Mouse (Mus musculus): ENCODE results near the gene Klk6.

DNA sequence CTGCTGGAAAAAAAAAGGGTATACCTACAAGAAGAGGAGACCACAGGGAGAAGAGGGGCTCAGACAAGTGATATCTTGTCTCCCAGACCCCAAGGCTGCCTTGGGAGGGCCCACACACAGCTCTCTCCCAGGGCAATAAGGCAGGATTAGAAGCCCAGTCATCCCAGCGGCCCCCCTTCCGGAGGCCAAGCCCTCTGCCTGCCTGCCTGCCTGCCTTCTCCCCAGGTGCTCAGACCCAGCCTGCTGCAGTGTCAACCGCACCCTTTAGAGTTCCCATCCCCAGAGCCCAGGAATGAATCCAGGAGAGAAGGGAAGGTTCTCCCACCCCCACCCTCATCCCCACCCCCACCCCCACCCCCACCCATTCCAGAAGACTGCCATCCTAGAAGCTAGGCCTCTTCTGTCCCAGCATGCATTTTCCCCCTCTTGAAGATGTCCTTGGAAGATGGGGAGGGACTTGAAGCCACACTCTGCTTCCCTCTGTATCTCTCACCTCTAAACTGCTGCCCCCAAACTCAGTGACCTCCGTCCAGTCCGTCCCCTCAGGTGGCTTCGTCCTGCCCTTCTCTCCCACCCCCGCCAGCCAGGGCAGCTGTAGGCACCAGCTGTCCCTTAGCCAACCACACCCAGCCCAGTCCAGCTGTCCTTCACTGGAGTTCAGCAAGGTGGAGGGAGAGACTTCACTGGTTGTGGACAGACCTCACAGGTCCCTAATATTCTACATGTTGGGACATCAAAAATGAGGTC lies 48.8 kb upstream of the Klk6 start:
- TF ChIP-seq GATA1 (IDR thresholded peaks at IDR 0.05; ENCODE audit: borderline replicate concordance, low read length) = no peak
- TF ChIP-seq FLI1 (IDR thresholded peaks at IDR 0.05; ENCODE audit: low read length) = no peak

Data from megakaryocyte, embryonic 14.5 days (primary cell).